Comparison of ENCODE assay signal across 9 mouse cellular contexts in the genomic region with DNA sequence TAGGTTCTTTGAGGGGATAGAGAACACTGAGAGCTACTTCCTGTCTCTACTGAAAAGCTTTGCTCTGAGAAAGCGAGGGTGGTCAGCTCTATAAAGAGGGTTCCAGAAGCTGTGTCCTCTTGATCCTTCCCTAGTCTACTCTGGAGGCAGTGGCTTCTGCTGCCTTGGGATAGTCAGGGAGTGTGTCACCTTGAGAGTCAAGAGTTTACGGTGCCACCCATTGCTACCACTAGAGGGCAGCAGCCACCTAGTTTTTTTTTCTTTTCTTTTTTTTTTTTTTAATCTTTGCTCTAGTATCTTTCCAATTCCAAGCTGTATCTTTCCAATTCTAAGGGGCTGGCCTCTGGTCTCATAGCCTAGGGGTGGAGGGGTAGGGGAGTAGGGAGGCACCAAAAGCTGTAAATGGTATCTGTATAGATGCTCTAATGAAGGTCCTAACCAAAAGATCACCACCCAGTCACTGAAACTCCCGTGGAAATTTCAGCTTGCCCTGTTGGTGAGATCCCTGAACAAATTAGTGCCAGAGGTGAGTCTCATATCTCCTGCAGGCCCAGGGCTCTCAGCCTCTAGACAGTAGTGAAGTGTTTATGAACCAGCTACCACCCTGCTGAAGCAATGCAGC. TPM values are rescaled to one million over a fixed set of nuclear protein-coding genes. Genes with fewer than 3 reads are reported as not detected.
A peak's percentile ranks its signal among the peaks of the same experiment; 100 is the strongest.
DNase-seq lines count a peak whose midpoint lies in the region; ATAC-seq lines count a peak whose summit lies in the region.
"Had no signal": no experiment of that assay in that cellular context is flagged by ENCODE, and none has a peak within 500 bp of the region (broad histone marks: within the 10 kb centered on the region; RNA-seq: fewer than 3 reads in every experiment).

No protein-coding gene starts in this region.

- no peaks in the 10 kb centered on the region for H3K36me3 ChIP-seq in embryonic facial prominence, embryonic 14.5 days (ENCODE audit: control insufficient read depth, insufficient read depth, low read length)
- H3K36me3 ChIP-seq: lung, embryonic 15.5 days had no signal

- peaks cover 78% of the 10 kb centered on the region for H3K27me3 ChIP-seq in embryonic facial prominence, embryonic 14.5 days (replicated peaks; ENCODE audit: control insufficient read depth, insufficient read depth, low read length)

- H3K4me3 ChIP-seq in embryonic facial prominence, embryonic 14.5 days (ENCODE audit: low read depth, low read length) = no peak overlapping the region
- H3K4me3 ChIP-seq: lung, embryonic 15.5 days had no signal

- WGBS in embryonic facial prominence, embryonic 14.5 days = 18% methylated on average over 3 of the region's 3 CpGs

- H3K4me1 ChIP-seq in embryonic facial prominence, embryonic 14.5 days (ENCODE audit: control insufficient read depth, insufficient read depth, low read length) = peaks cover 10% of the 10 kb centered on the region

- ATAC-seq in embryonic facial prominence, embryonic 14.5 days (ENCODE audit: low read depth) = no peak

- no peak overlapping the region for H3K27ac ChIP-seq in embryonic facial prominence, embryonic 14.5 days (replicated peaks; ENCODE audit: low read depth, low read length)
- H3K27ac ChIP-seq: lung, embryonic 15.5 days had no signal

- no peaks in the 10 kb centered on the region for H3K9me3 ChIP-seq in embryonic facial prominence, embryonic 14.5 days (ENCODE audit: control insufficient read depth, low read length)
- H3K9me3 ChIP-seq: lung, embryonic 15.5 days had no signal

- H3K4me2 ChIP-seq in embryonic facial prominence, embryonic 14.5 days (ENCODE audit: low read depth, low read length) = 0 out of 2 replicates have a peak overlapping the region, but pooled peaks have one; percentile 4
- H3K4me2 ChIP-seq: lung, embryonic 15.5 days had no signal

- DNase-seq in gastrocnemius, adult 18-20 months (ENCODE audit: low spot score) = peak; percentile 77
- DNase-seq in gastrocnemius, postnatal 25 days = no peak
- peak; percentile 69 for DNase-seq in A20 (ENCODE audit: low read depth, low spot score)
- peak; percentile 84 for DNase-seq in adrenal gland, postnatal 14 days
- DNase-seq in embryonic facial prominence, embryonic 14.5 days (ENCODE audit: low spot score) = no peak
- peak; percentile 87 for DNase-seq in kidney, postnatal 10 days
- peak; percentile 78 for DNase-seq in lung, postnatal 25 days (ENCODE audit: low spot score)
- DNase-seq in testis, postnatal 10 days (ENCODE audit: low spot score) = peak; percentile 84

- no peak overlapping the region for H3K9ac ChIP-seq in embryonic facial prominence, embryonic 14.5 days (ENCODE audit: low read depth, low read length)
- H3K9ac ChIP-seq: lung, embryonic 15.5 days had no signal

RNA-seq across cellular contexts. Expression of gene Phospho1, which starts 3.3 kb away (rescaled TPM):
- 100 to 1,000 TPM; 355 to 388 TPM for total RNA-seq in gastrocnemius, adult 18-20 months (2021)
- 100 to 1,000 TPM; 288 to 335 TPM for total RNA-seq in gastrocnemius, postnatal 25 days (2021)
- 269 and 312 TPM in 2 replicates for total RNA-seq in adrenal gland, postnatal 14 days (2021)
- 7.5 and 14.9 TPM in 2 replicates for polyA plus RNA-seq in embryonic facial prominence, embryonic 14.5 days (2014; fragmentation: Nextera tagmentation; extraction: Ambion mirVana)

RNA-seq across cellular contexts. Expression of gene Gngt2, which starts 9.4 kb away (rescaled TPM):
- 1 to 10 TPM; 5.5 to 6.9 TPM for total RNA-seq in gastrocnemius, adult 18-20 months (2021)
- 1 to 10 TPM; 5.2 to 6.1 TPM for total RNA-seq in gastrocnemius, postnatal 25 days (2021)
- 30.3 and 31.4 TPM in 2 replicates for total RNA-seq in adrenal gland, postnatal 14 days (2021)
- 15.0 and 16.2 TPM in 2 replicates for polyA plus RNA-seq in embryonic facial prominence, embryonic 14.5 days (2014; fragmentation: Nextera tagmentation; extraction: Ambion mirVana)

RNA-seq across cellular contexts. Expression of gene Abi3, which starts 14.7 kb away (rescaled TPM):
- total RNA-seq in gastrocnemius, adult 18-20 months (2021) = 1 to 10 TPM; 3.0 to 4.2 TPM
- 1 to 10 TPM; 2.2 to 3.2 TPM for total RNA-seq in gastrocnemius, postnatal 25 days (2021)
- total RNA-seq in adrenal gland, postnatal 14 days (2021) = 15.6 and 20.9 TPM in 2 replicates
- 3.9 and 5.1 TPM in 2 replicates for polyA plus RNA-seq in embryonic facial prominence, embryonic 14.5 days (2014; fragmentation: Nextera tagmentation; extraction: Ambion mirVana)

Comparison
In these comparisons a context has a peak if more than half of its experiments do, and no peak if none do; other contexts are left out.
1. DNase-seq: peak in gastrocnemius, adult 18-20 months (single experiment), A20 (single experiment), adrenal gland, postnatal 14 days (single experiment), kidney, postnatal 10 days (single experiment), lung, postnatal 25 days (single experiment) and testis, postnatal 10 days (single experiment); none in gastrocnemius, postnatal 25 days (single experiment) and embryonic facial prominence, embryonic 14.5 days (single experiment).